Mouse (Mus musculus) MEL (cell line): ENCODE data around the gene Slc3a1. TPM values are rescaled to one million over a fixed set of nuclear protein-coding genes. Genes with fewer than 3 reads are reported as not detected.

Experiments used
- DNase-seq: peaks from one replicate; pipeline ENCODE4 v3.0.0; 2011; ENCODE audit warnings: low read depth, low spot score
- H3K27ac ChIP-seq: 2 replicates; pipeline ENCODE4 v1.5.1; 2012; ENCODE audit warnings: low read depth, mild to moderate bottlenecking, control low read depth, low read length, moderate library complexity; ENCODE audit not compliant: control insufficient read depth
- H3K27me3 ChIP-seq, 2 experiments: fragments of 150-350 bp in 1 of 2; sonication (generic) in 1 of 2; 2 replicates each; pipeline ENCODE4 v1.6.1; 2012; ENCODE audit warnings: low read length in 2 of 2, mild to moderate bottlenecking in 2 of 2, improper control_type of control experiment in 1 of 2, moderate library complexity in 1 of 2; ENCODE audit not compliant: insufficient read depth in 2 of 2, control insufficient read depth in 1 of 2
- H3K36me3 ChIP-seq, 2 experiments: 2 replicates each; pipeline ENCODE4 v1.6.1; 2012 to 2014; ENCODE audit warnings: low read length in 2 of 2, improper control_type of control experiment in 1 of 2, inconsistent platforms in 1 of 2, mild to moderate bottlenecking in 1 of 2; ENCODE audit not compliant: insufficient read depth in 2 of 2, control insufficient read depth in 1 of 2
- H3K4me1 ChIP-seq, 2 experiments: fragments of 150-350 bp in 1 of 2; sonication (generic) in 1 of 2; 2 replicates each; pipeline ENCODE4 v1.6.1; 2012; ENCODE audit warnings: low read length in 2 of 2, improper control_type of control experiment in 1 of 2, mild to moderate bottlenecking in 1 of 2; ENCODE audit not compliant: insufficient read depth in 2 of 2, control insufficient read depth in 1 of 2
- H3K4me3 ChIP-seq, 2 experiments: fragments of 150-350 bp in 1 of 2; sonication (generic) in 1 of 2; 2 replicates each; pipeline ENCODE4 v1.5.1; 2012; ENCODE audit warnings: low read depth in 2 of 2, low read length in 2 of 2, mild to moderate bottlenecking in 2 of 2, moderate library complexity in 2 of 2, control low read depth in 1 of 2, improper control_type of control experiment in 1 of 2; ENCODE audit not compliant: control insufficient read depth in 1 of 2, insufficient read depth in 1 of 2
- H3K79me2 ChIP-seq: 2 replicates; pipeline ENCODE4 v1.6.1; 2012; ENCODE audit warnings: mild to moderate bottlenecking, low read length, moderate library complexity; ENCODE audit not compliant: control insufficient read depth, poor library complexity, insufficient read depth
- H3K9ac ChIP-seq: 2 replicates; pipeline ENCODE4 v1.6.1; 2012; ENCODE audit warnings: low read depth, mild to moderate bottlenecking, control low read depth, low read length, moderate library complexity; ENCODE audit not compliant: control insufficient read depth, poor library complexity, severe bottlenecking
- H3K9me3 ChIP-seq: fragments of 150-350 bp; sonication (generic); replicated peaks from 2 replicates; pipeline ENCODE4 v1.6.1; 2012; ENCODE audit warnings: mild to moderate bottlenecking, low read length, improper control_type of control experiment, moderate library complexity; ENCODE audit not compliant: insufficient read depth
- BHLHE40 ChIP-seq: IDR thresholded peaks from 2 replicates; pipeline ENCODE4 v1.6.1; 2012; ENCODE audit warnings: low read depth, mild to moderate bottlenecking, inconsistent platforms, low read length, improper control_type of control experiment, borderline replicate concordance
- CHD1 ChIP-seq: IDR thresholded peaks from 2 replicates; pipeline ENCODE4 v1.6.1; 2012; ENCODE audit warnings: low read depth, mild to moderate bottlenecking, inconsistent platforms, low read length, improper control_type of control experiment
- CTCF ChIP-seq, 3 experiments: IDR thresholded peaks in 2 of 3; conservative IDR thresholded peaks in 1 of 3; 2 replicates each; pipeline ENCODE4 v1.5.1; 2011 to 2012; ENCODE audit warnings: low read length in 3 of 3, low read depth in 2 of 3, mild to moderate bottlenecking in 2 of 3, improper control_type of control experiment in 1 of 3, inconsistent platforms in 1 of 3, mixed read lengths in 1 of 3, moderate library complexity in 1 of 3; ENCODE audit not compliant: control insufficient read depth in 1 of 3, insufficient read depth in 1 of 3, poor library complexity in 1 of 3, severe bottlenecking in 1 of 3
- E2F4 ChIP-seq: IDR thresholded peaks from 2 replicates; pipeline ENCODE4 v1.6.1; 2011; ENCODE audit warnings: low read depth, low read length, improper control_type of control experiment, borderline replicate concordance
- ELF1 ChIP-seq: IDR thresholded peaks from 2 replicates; pipeline ENCODE4 v1.6.1; 2014; ENCODE audit warnings: low read depth, mild to moderate bottlenecking, inconsistent platforms, low read length, improper control_type of control experiment, moderate library complexity
- EP300 ChIP-seq, 2 experiments: IDR thresholded peaks; 2 replicates each; pipeline ENCODE4 v1.6.1; 2011; ENCODE audit warnings: improper control_type of control experiment in 2 of 2, low read length in 2 of 2, low read depth in 1 of 2, mild to moderate bottlenecking in 1 of 2
- ETS1 ChIP-seq: IDR thresholded peaks from 2 replicates; pipeline ENCODE4 v1.6.1; 2012; ENCODE audit warnings: low read depth, mild to moderate bottlenecking, inconsistent platforms, low read length, improper control_type of control experiment, moderate library complexity
- HCFC1 ChIP-seq: IDR thresholded peaks from 2 replicates; pipeline ENCODE4 v1.6.1; 2012; ENCODE audit warnings: low read depth, mild to moderate bottlenecking, inconsistent platforms, low read length, improper control_type of control experiment, moderate library complexity
- KAT2A ChIP-seq: conservative IDR thresholded peaks from 2 replicates; pipeline ENCODE4 v1.6.1; 2012; ENCODE audit warnings: low read depth, low read length, improper control_type of control experiment, inconsistent platforms
- MAX ChIP-seq: IDR thresholded peaks from 2 replicates; pipeline ENCODE4 v1.6.1; 2011; ENCODE audit warnings: low read length, improper control_type of control experiment
- MEF2A ChIP-seq: IDR thresholded peaks from 2 replicates; pipeline ENCODE4 v1.6.1; 2014; ENCODE audit warnings: low read depth, mild to moderate bottlenecking, inconsistent platforms, low read length, improper control_type of control experiment; ENCODE audit not compliant: poor library complexity, insufficient replicate concordance, severe bottlenecking; ENCODE audit errors: extremely low read depth
- MXI1 ChIP-seq: IDR thresholded peaks from 2 replicates; pipeline ENCODE4 v1.6.1; 2011; ENCODE audit warnings: mild to moderate bottlenecking, low read depth, low read length, improper control_type of control experiment
- MYB ChIP-seq: IDR thresholded peaks from 2 replicates; pipeline ENCODE4 v1.6.1; 2011; ENCODE audit warnings: mild to moderate bottlenecking, low read depth, low read length, improper control_type of control experiment
- NELFE ChIP-seq: IDR thresholded peaks from 2 replicates; pipeline ENCODE4 v1.6.1; 2011; ENCODE audit warnings: low read depth, low read length, improper control_type of control experiment
- POLR2AphosphoS2 ChIP-seq: IDR thresholded peaks from 2 replicates; pipeline ENCODE4 v1.6.1; 2011; ENCODE audit warnings: low read length, improper control_type of control experiment
- RAD21 ChIP-seq: IDR thresholded peaks from 2 replicates; pipeline ENCODE4 v1.6.1; 2011; ENCODE audit warnings: mild to moderate bottlenecking, low read depth, low read length, improper control_type of control experiment
- TBP ChIP-seq: IDR thresholded peaks from 2 replicates; pipeline ENCODE4 v1.8.0; 2011; ENCODE audit warnings: low read depth, low read length, improper control_type of control experiment
- TCF12 ChIP-seq: IDR thresholded peaks from 2 replicates; pipeline ENCODE4 v1.6.1; 2014; ENCODE audit warnings: low read depth, mild to moderate bottlenecking, inconsistent platforms, low read length, improper control_type of control experiment, moderate library complexity
- UBTF ChIP-seq: IDR thresholded peaks from 2 replicates; pipeline ENCODE4 v1.6.1; 2012; ENCODE audit warnings: low read depth, mild to moderate bottlenecking, inconsistent platforms, low read length, improper control_type of control experiment, moderate library complexity, borderline replicate concordance; ENCODE audit not compliant: insufficient read depth
- USF1 ChIP-seq: IDR thresholded peaks from 2 replicates; pipeline ENCODE4 v1.6.1; 2014; ENCODE audit warnings: low read depth, mild to moderate bottlenecking, inconsistent platforms, low read length, improper control_type of control experiment, moderate library complexity
- USF2 ChIP-seq, 2 experiments: IDR thresholded peaks; 2 replicates each; pipeline ENCODE4 v1.6.1; 2011 to 2012; ENCODE audit warnings: improper control_type of control experiment in 2 of 2, low read length in 2 of 2, borderline replicate concordance in 1 of 2, inconsistent platforms in 1 of 2, low read depth in 1 of 2, mild to moderate bottlenecking in 1 of 2; ENCODE audit not compliant: insufficient read depth in 1 of 2
- ZKSCAN1 ChIP-seq: IDR thresholded peaks from 2 replicates; pipeline ENCODE4 v1.6.1; 2012; ENCODE audit warnings: low read depth, mild to moderate bottlenecking, inconsistent platforms, low read length, improper control_type of control experiment, moderate library complexity
- ZMIZ1 ChIP-seq: IDR thresholded peaks from 2 replicates; pipeline ENCODE4 v1.6.1; 2012; ENCODE audit warnings: low read depth, mild to moderate bottlenecking, inconsistent platforms, low read length, improper control_type of control experiment, moderate library complexity
- ZNF384 ChIP-seq: IDR thresholded peaks from 2 replicates; pipeline ENCODE4 v1.6.1; 2012; ENCODE audit warnings: low read depth, mild to moderate bottlenecking, inconsistent platforms, low read length, improper control_type of control experiment
- polyA plus RNA-seq, 2 experiments: library from polyadenylated mRNA; stranded (reverse) in 1 of 2; unstranded in 1 of 2; fragments of >175 nt in 1 of 2; fragments of >200 nt in 1 of 2; gene quantifications; 2 replicates each; pipeline versions ENCODE4 v1.2.1 to v1.2.4; 2012; ENCODE audit warnings: low replicate concordance in 2 of 2, low read depth in 1 of 2; ENCODE audit not compliant: insufficient read length in 2 of 2, insufficient read depth in 1 of 2, missing spikeins in 1 of 2
- total RNA-seq: library from RNA; depleted of rRNA; stranded (reverse); fragments of 300-350 nt; gene quantifications from 2 replicates; pipeline ENCODE4 v1.2.3, GENCODE M21; 2012

Gene Slc3a1
- total and polyA plus RNA-seq, 3 experiments: 0.08 TPM; not detected in 1

- H3K4me3 ChIP-seq: no peak overlapping the region
- TF ChIP-seq KAT2A: no peak
- no peak for TF ChIP-seq MAX
- no peak for TF ChIP-seq USF1
- no peak for TF ChIP-seq USF2 (IDR thresholded peaks at IDR 0.05; ENCODE audit: borderline replicate concordance in 1 of 2, insufficient read depth in 1 of 2, low read depth in 1 of 2, low read length in 2 of 2)
- TF ChIP-seq ZMIZ1: no peak
- no peak for TF ChIP-seq NELFE
- TF ChIP-seq TCF12: no peak
- no peak for TF ChIP-seq HCFC1
- TF ChIP-seq BHLHE40: no peak
- no peak for TF ChIP-seq ELF1
- no peak for TF ChIP-seq RAD21
- no peak for TF ChIP-seq MXI1
- TF ChIP-seq POLR2AphosphoS2: no peak
- TF ChIP-seq ZKSCAN1: no peak
- no peak for TF ChIP-seq EP300 (IDR thresholded peaks at IDR 0.05; ENCODE audit: low read depth in 1 of 2, low read length in 2 of 2)
- TF ChIP-seq TBP: no peak
- TF ChIP-seq MYB: no peak
- no peak for TF ChIP-seq UBTF
- no peak for TF ChIP-seq ETS1
- peaks cover 0 to 2% of the 10 kb centered on the region in 2 experiments; a peak in 1 of 4 replicates for H3K27me3 ChIP-seq
- H3K27ac ChIP-seq: no peak overlapping the region
- no peaks in the 10 kb centered on the region for H3K79me2 ChIP-seq
- no peak overlapping the region for H3K9ac ChIP-seq
- H3K9me3 ChIP-seq: no peaks in the 10 kb centered on the region
- H3K4me1 ChIP-seq: no peaks in the 10 kb centered on the region
- no peak for DNase-seq
- no peaks in the 10 kb centered on the region for H3K36me3 ChIP-seq
These were observed 1.7 kb upstream of the Slc3a1 start for GRCm38 (mm10) chr17:85026436-85026835.

GRCm38 (mm10) chr17:85027247-85027646, 929 bp upstream of the Slc3a1 start:
- Histone ChIP-seq H3K4me1 (no peaks in the 10 kb centered on the region), H3K27me3 (peaks cover 0 to 2% of the 10 kb centered on the region in 2 experiments; a peak in 1 of 4 replicates), H3K36me3 (no peaks in the 10 kb centered on the region), H3K79me2 (no peaks in the 10 kb centered on the region), H3K9me3 (no peaks in the 10 kb centered on the region), H3K9ac (no peak overlapping the region), H3K4me3 (no peak overlapping the region), H3K27ac (no peak overlapping the region)
- TF ChIP-seq E2F4 (no peak), MEF2A (no peak), CTCF (IDR thresholded peaks at IDR 0.05 in 2 of 3, conservative IDR thresholded peaks at IDR 0.05 in 1 of 3; ENCODE audit: control insufficient read depth in 1 of 3, insufficient read depth in 1 of 3, low read depth in 2 of 3, low read length in 3 of 3, poor library complexity in 1 of 3, severe bottlenecking in 1 of 3) (no peak), ZNF384 (no peak), CHD1 (no peak)
- DNase-seq: no peak
